ENCODE assay signal across 8 mouse cellular contexts in the genomic region with DNA sequence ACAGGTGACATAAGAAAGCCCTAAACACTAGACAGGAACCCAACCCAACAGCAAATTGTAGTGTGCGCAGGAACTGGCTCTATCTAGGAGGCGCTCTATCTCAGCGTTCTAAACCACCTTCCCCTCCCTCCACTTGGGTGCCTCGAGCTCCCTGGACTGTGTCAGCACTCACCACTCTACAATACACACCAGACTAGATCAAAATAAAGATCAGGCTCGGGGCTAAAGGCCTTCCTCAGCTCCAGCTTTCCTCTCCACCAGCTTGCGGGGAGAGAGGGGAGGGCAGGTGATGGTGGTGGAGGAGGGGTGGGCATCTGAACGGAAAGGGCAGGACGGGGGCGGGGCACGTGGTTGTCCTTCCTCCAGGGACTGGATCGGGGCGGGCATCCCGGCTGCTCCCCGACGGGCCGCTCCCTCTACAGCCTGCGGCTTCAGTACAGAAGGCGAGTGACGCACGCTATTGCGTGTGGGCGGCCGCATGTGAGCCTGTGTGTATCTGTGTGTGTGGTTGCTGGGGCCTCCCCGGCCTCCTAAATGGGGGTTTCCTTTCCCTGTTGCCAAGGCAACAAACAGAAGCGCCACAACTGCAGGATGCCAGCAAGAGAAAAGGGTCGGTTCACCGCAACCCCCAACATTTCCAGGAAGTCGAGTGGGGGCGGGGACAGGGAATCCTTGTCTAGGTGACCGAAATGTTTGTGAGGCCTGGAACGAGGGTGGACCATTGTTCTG. TPM values are rescaled to one million over a fixed set of nuclear protein-coding genes. Genes with fewer than 3 reads are reported as not detected.
DNase-seq lines count a peak whose midpoint lies in the region; ATAC-seq and TF ChIP-seq lines count a peak whose summit lies in the region.

Lmna (minus strand) TSS at position 265 of the 729 bp plus-strand sequence.

- peak within 1 kb of the TSS; percentile 95 for H3K27ac ChIP-seq in embryonic facial prominence, embryonic 14.5 days (replicated peaks; ENCODE audit: low read depth, low read length)
- peak within 1 kb of the TSS; percentile 80 for H3K27ac ChIP-seq in heart, adult 2 months
- peak within 1 kb of the TSS; percentile 65 for H3K27ac ChIP-seq in kidney, adult 2 months (ENCODE audit: insufficient read depth, low read depth, low read length)
- H3K27ac ChIP-seq in limb, embryonic 11.5 days (replicated peaks; ENCODE audit: low read depth, low read length): peak within 1 kb of the TSS; percentile 85
- H3K27ac ChIP-seq in midbrain, embryonic 13.5 days: peak within 1 kb of the TSS; percentile 94

- no peaks in the 10 kb centered on the region for H3K79me2 ChIP-seq in heart, adult 2 months (replicated peaks; ENCODE audit: control insufficient read depth, insufficient read depth, low read length)

- peak within 1 kb of the TSS; percentile 60 for H3K9ac ChIP-seq in embryonic facial prominence, embryonic 14.5 days (ENCODE audit: low read depth, low read length)
- peak within 1 kb of the TSS; percentile 65 for H3K9ac ChIP-seq in heart, adult 2 months (ENCODE audit: low read depth, low read length)
- peak within 1 kb of the TSS; percentile 31 for H3K9ac ChIP-seq in limb, embryonic 11.5 days (ENCODE audit: low read length)
- H3K9ac ChIP-seq in midbrain, embryonic 13.5 days (replicated peaks): peak within 1 kb of the TSS; percentile 59

- H3K4me2 ChIP-seq in embryonic facial prominence, embryonic 14.5 days (ENCODE audit: low read depth, low read length): peak within 1 kb of the TSS; percentile 54
- peak within 1 kb of the TSS; percentile 57 for H3K4me2 ChIP-seq in limb, embryonic 11.5 days (ENCODE audit: low read depth, severe bottlenecking)
- H3K4me2 ChIP-seq in midbrain, embryonic 13.5 days (replicated peaks): peak within 1 kb of the TSS; percentile 57

- peak within 1 kb of the TSS; percentile 30 for H3K4me3 ChIP-seq in embryonic facial prominence, embryonic 14.5 days (ENCODE audit: low read depth, low read length)
- peak within 1 kb of the TSS; percentile 60 for H3K4me3 ChIP-seq in heart, adult 2 months
- peak within 1 kb of the TSS; percentile 57 for H3K4me3 ChIP-seq in kidney, adult 2 months (ENCODE audit: insufficient read depth, low read depth, low read length)
- H3K4me3 ChIP-seq in limb, embryonic 11.5 days (ENCODE audit: low read depth, low read length): peak within 1 kb of the TSS; percentile 25
- peak within 1 kb of the TSS; percentile 36 for H3K4me3 ChIP-seq in midbrain, embryonic 13.5 days (replicated peaks)

- ATAC-seq in embryonic facial prominence, embryonic 14.5 days (ENCODE audit: low read depth): peak; percentile 94
- ATAC-seq in limb, embryonic 11.5 days (ENCODE audit: insufficient number of reproducible peaks, low FRiP score, low TSS enrichment, low read depth): peak; percentile 90
- peak; percentile 99 for ATAC-seq in midbrain, embryonic 13.5 days

- peak; percentile 99 for DNase-seq in 3T3-L1 (ENCODE audit: low read depth, low spot score)
- DNase-seq in adrenal gland, postnatal 4 days (ENCODE audit: low spot score in 2 of 2): peak; percentile 91 to 93
- peak; percentile 97 for DNase-seq in embryonic facial prominence, embryonic 14.5 days (ENCODE audit: low spot score)
- DNase-seq in heart, adult 2 months: peak; percentile 91 to 95
- peak; percentile 97 for DNase-seq in kidney, adult 2 months
- peak; percentile 96 for DNase-seq in limb, embryonic 11.5 days (ENCODE audit: low spot score)
- peak; percentile 83 for DNase-seq in spleen, adult 12 weeks (ENCODE audit: low spot score)

- intact Hi-C loops in heart, adult 2 months (cut with DNase I): loop anchor here (2.0 kb wide), 1 partner anchor 17 kb away; no protein-coding TSS in a partner anchor

- peaks cover 67% of the 10 kb centered on the region for H3K4me1 ChIP-seq in embryonic facial prominence, embryonic 14.5 days (ENCODE audit: control insufficient read depth, insufficient read depth, low read length)
- peaks cover 12% of the 10 kb centered on the region for H3K4me1 ChIP-seq in heart, adult 2 months (ENCODE audit: control insufficient read depth, insufficient read depth, low read length)
- H3K4me1 ChIP-seq in kidney, adult 2 months (ENCODE audit: control insufficient read depth, insufficient read depth, low read length): peaks cover 14% of the 10 kb centered on the region; the same call in 1 of the 2 replicates
- H3K4me1 ChIP-seq in limb, embryonic 11.5 days (ENCODE audit: control insufficient read depth, insufficient read depth, low read length): peaks cover 42% of the 10 kb centered on the region
- peaks cover 42% of the 10 kb centered on the region for H3K4me1 ChIP-seq in midbrain, embryonic 13.5 days (replicated peaks)

- WGBS in embryonic facial prominence, embryonic 14.5 days: 2% methylated on average over 31 of the region's 31 CpGs
- WGBS in heart, adult 2 months: 1% methylated on average over 31 of the region's 31 CpGs
- WGBS in kidney, adult 2 months: under 1% methylated on average over 31 of the region's 31 CpGs
- 1% methylated on average over 29 of the region's 31 CpGs for WGBS in limb, embryonic 11.5 days
- under 1% methylated on average over 31 of the region's 31 CpGs for WGBS in midbrain, embryonic 13.5 days

- 0 out of 2 replicates have a peak, but pooled peaks have one; percentile 43 for TF ChIP-seq EP300 in heart, adult 2 months (IDR thresholded peaks at IDR 0.05; ENCODE audit: insufficient read depth, low read depth, low read length)

- no peaks in the 10 kb centered on the region for H3K9me3 ChIP-seq in embryonic facial prominence, embryonic 14.5 days (ENCODE audit: control insufficient read depth, low read length)
- no peaks in the 10 kb centered on the region for H3K9me3 ChIP-seq in limb, embryonic 11.5 days (ENCODE audit: control insufficient read depth, low read length)
- H3K9me3 ChIP-seq in midbrain, embryonic 13.5 days: no peaks in the 10 kb centered on the region

- no peaks in the 10 kb centered on the region for H3K36me3 ChIP-seq in embryonic facial prominence, embryonic 14.5 days (ENCODE audit: control insufficient read depth, insufficient read depth, low read length)
- H3K36me3 ChIP-seq in heart, adult 2 months (ENCODE audit: control insufficient read depth, insufficient read depth, low read length): no peaks in the 10 kb centered on the region
- no peaks in the 10 kb centered on the region for H3K36me3 ChIP-seq in kidney, adult 2 months (ENCODE audit: control insufficient read depth, insufficient read depth, low read length)
- no peaks in the 10 kb centered on the region for H3K36me3 ChIP-seq in limb, embryonic 11.5 days (ENCODE audit: control insufficient read depth, insufficient read depth, low read length)
- H3K36me3 ChIP-seq in midbrain, embryonic 13.5 days: no peaks in the 10 kb centered on the region

- no peaks in the 10 kb centered on the region for H3K27me3 ChIP-seq in embryonic facial prominence, embryonic 14.5 days (replicated peaks; ENCODE audit: control insufficient read depth, insufficient read depth, low read length)
- H3K27me3 ChIP-seq in heart, adult 2 months (ENCODE audit: control insufficient read depth, insufficient read depth, low read length): no peaks in the 10 kb centered on the region
- H3K27me3 ChIP-seq in kidney, adult 2 months (replicated peaks; ENCODE audit: control insufficient read depth, insufficient read depth, low read length): no peaks in the 10 kb centered on the region
- H3K27me3 ChIP-seq in limb, embryonic 11.5 days (ENCODE audit: control insufficient read depth, insufficient read depth, low read length): no peaks in the 10 kb centered on the region
- 0 out of 2 replicates have a peak, but pooled peaks cover 8% of the 10 kb centered on the region for H3K27me3 ChIP-seq in midbrain, embryonic 13.5 days

- peak; percentile 77 for TF ChIP-seq POLR2A in heart, adult 2 months (IDR thresholded peaks at IDR 0.05; ENCODE audit: insufficient read depth, low read depth, low read length)
- TF ChIP-seq POLR2A in kidney, adult 2 months (IDR thresholded peaks at IDR 0.05; ENCODE audit: low read depth, low read length): no peak

- peak; percentile 58 for TF ChIP-seq CTCF in heart, adult 2 months (IDR thresholded peaks at IDR 0.05)
- TF ChIP-seq CTCF in kidney, adult 2 months (conservative IDR thresholded peaks at IDR 0.05; ENCODE audit: insufficient read depth, insufficient read length, low read depth, low read length): peak; percentile 53

RNA-seq across cellular contexts. Expression of gene Lmna, which starts in this region (rescaled TPM):
- total RNA-seq in adrenal gland, postnatal 4 days (2021): 100 to 1,000 TPM; 109 to 113 TPM
- polyA plus RNA-seq in embryonic facial prominence, embryonic 14.5 days (2014; fragmentation: Nextera tagmentation; extraction: Ambion mirVana): 426 and 482 TPM in 2 replicates
- 100 to 1,000 TPM; 117 to 138 TPM for total RNA-seq in heart, adult 2 months (2021)
- 67.3 and 85.2 TPM in 2 replicates for polyA plus RNA-seq in heart, adult 2 months (2012; rRNA removed)
- 55.2 and 73.2 TPM in 2 replicates for polyA plus RNA-seq in kidney, adult 2 months (2012; rRNA removed)
- 20.3 and 20.4 TPM in 2 replicates for polyA plus RNA-seq in limb, embryonic 11.5 days (2014; fragmentation: Nextera tagmentation; extraction: Ambion mirVana)
- polyA plus RNA-seq in midbrain, embryonic 13.5 days (2015; fragmentation: Nextera tagmentation; extraction: Ambion mirVana): 21.4 and 23.4 TPM in 2 replicates

Comparison
In these comparisons a context has a peak if more than half of its experiments do, and no peak if none do; other contexts are left out.
1. Peak in every context shown above with its lines: DNase-seq, ATAC-seq, H3K4me3 ChIP-seq and H3K27ac ChIP-seq.